Mouse (Mus musculus) heart, postnatal 25 days (tissue): ENCODE results near the gene Arsg. TPM values are rescaled to one million over a fixed set of nuclear protein-coding genes. Genes with fewer than 3 reads are reported as not detected.

Source experiments
- DNase-seq: peaks from one replicate; pipeline ENCODE4 v3.0.0; 2022; ENCODE audit warnings: low spot score
- intact Hi-C: fragments of 180-260 bp; cut with DNase I; formaldehyde crosslinking; loops from one replicate; pipeline ENCODE4 v1.15.1; 2025
- total RNA-seq, 2 experiments: library from RNA; stranded (reverse); gene quantifications; 2 replicates each; pipeline ENCODE4 v1.2.3; 2021

The Arsg gene
- total RNA-seq, 2 experiments from 2014 or later = 1.3 to 1.9 TPM

- DNase-seq = no peak
- intact Hi-C loops = no loop called here
Observed at GRCm38 (mm10) chr11:109535966-109536365, 62.8 kb downstream of the Arsg start.

GRCm38 (mm10) chr11:109536939-109537338 lies 63.8 kb downstream of the Arsg start:
- no peak for DNase-seq
- intact Hi-C loops = no loop called here

GRCm38 (mm10) chr11:109539290-109539689 lies 66.1 kb downstream of the Arsg start:
- intact Hi-C loops = no loop called here
- no peak for DNase-seq

GRCm38 (mm10) chr11:109543466-109543865 lies 70.3 kb downstream of the Arsg start:
- intact Hi-C loops = no loop called here
- no peak for DNase-seq

- DNase-seq = no peak
- intact Hi-C loops = no loop called here
Observed at GRCm38 (mm10) chr11:109544432-109544831, 71.3 kb downstream of the Arsg start.

- intact Hi-C loops = no loop called here
Observed at GRCm38 (mm10) chr11:109545265-109545664, 72.1 kb downstream of the Arsg start.

GRCm38 (mm10) chr11:109545700-109546143 lies 72.5 kb downstream of the Arsg start:
- intact Hi-C loops = no loop called here
- DNase-seq = no peak

More at GRCm38 (mm10) chr11:109545265-109545664, 72.1 kb downstream of the Arsg start:
- no peak for DNase-seq

GRCm38 (mm10) chr11:109546305-109547001 lies 73.3 kb downstream of the Arsg start:
- DNase-seq = no peak
- intact Hi-C loops = no loop called here

GRCm38 (mm10) chr11:109547652-109548051 lies 74.5 kb downstream of the Arsg start:
- no peak for DNase-seq
- intact Hi-C loops = no loop called here

- DNase-seq = no peak
- intact Hi-C loops = no loop called here
Observed at GRCm38 (mm10) chr11:109549599-109550290, 76.6 kb downstream of the Arsg start.

- DNase-seq = no peak
Observed at GRCm38 (mm10) chr11:109553921-109554320, 80.7 kb downstream of the Arsg start.

GRCm38 (mm10) chr11:109554443-109554842 lies 81.3 kb downstream of the Arsg start:
- intact Hi-C loops = no loop called here
- no peak for DNase-seq

More at GRCm38 (mm10) chr11:109553921-109554320, 80.7 kb downstream of the Arsg start:
- intact Hi-C loops = no loop called here

GRCm38 (mm10) chr11:109556130-109556529 lies 83.0 kb downstream of the Arsg start:
- intact Hi-C loops = no loop called here
- DNase-seq = no peak

- no peak for DNase-seq
- intact Hi-C loops = no loop called here
Observed at GRCm38 (mm10) chr11:109557419-109557818, 84.2 kb downstream of the Arsg start.

GRCm38 (mm10) chr11:109559241-109559640 lies 86.1 kb downstream of the Arsg start:
- intact Hi-C loops = no loop called here
- DNase-seq = no peak

GRCm38 (mm10) chr11:109560793-109561257 lies 87.7 kb downstream of the Arsg start:
- no peak for DNase-seq
- intact Hi-C loops = loop anchor here (2.0 to 5.0 kb wide), 2 partner anchors 62 to 114 kb away; no protein-coding TSS in a partner anchor

- intact Hi-C loops = loop anchor here (2.0 to 5.0 kb wide), 2 partner anchors 63 to 114 kb away; no protein-coding TSS in a partner anchor
- DNase-seq = no peak
Observed at GRCm38 (mm10) chr11:109561445-109561844, 88.3 kb downstream of the Arsg start.

- no peak for DNase-seq
- intact Hi-C loops = loop anchor here (5.0 kb wide), 1 partner anchor 116 kb away; no protein-coding TSS in a partner anchor
Observed at GRCm38 (mm10) chr11:109563708-109564107, 90.5 kb downstream of the Arsg start.

GRCm38 (mm10) chr11:109564466-109565214 lies 91.5 kb downstream of the Arsg start:
- intact Hi-C loops = loop anchor here (5.0 kb wide), 1 partner anchor 117 kb away; no protein-coding TSS in a partner anchor
- no peak for DNase-seq

- intact Hi-C loops = no loop called here
- DNase-seq = no peak
Observed at GRCm38 (mm10) chr11:109569007-109569618, 95.9 kb downstream of the Arsg start.
